Mouse (Mus musculus) gastrocnemius, postnatal 36 days (tissue): ENCODE results near the gene Jak2. TPM values are rescaled to one million over a fixed set of nuclear protein-coding genes. Genes with fewer than 3 reads are reported as not detected.

ENCODE experiments used
- DNase-seq, 2 experiments: peaks; one replicate each; pipeline ENCODE4 v3.0.0; 2022
- intact Hi-C: fragments of 180-260 bp; cut with DNase I; formaldehyde crosslinking; loops from one replicate; pipeline ENCODE4 v1.15.1; 2025
- total RNA-seq, 2 experiments: library from RNA; stranded (reverse); gene quantifications; 2 replicates each; pipeline ENCODE4 v1.2.3; 2021

Jak2 gene
- total RNA-seq, 2 experiments from 2014 or later: 29.5 to 30.6 TPM

- peak; percentile 83 for DNase-seq
- intact Hi-C loops: loop anchor here (1.0 to 5.0 kb wide), 4 partner anchors 43 to 380 kb away; no protein-coding TSS in a partner anchor
These were observed 103.6 kb downstream of the Jak2 start for GRCm38 (mm10) chr19:29354895-29355877.

- no peak for DNase-seq
- intact Hi-C loops: loop anchor here (5.0 kb wide), 1 partner anchor 146 kb away; no protein-coding TSS in a partner anchor
These were observed 104.7 kb downstream of the Jak2 start for GRCm38 (mm10) chr19:29356281-29356680.

- intact Hi-C loops: no loop called here
- no peak for DNase-seq
These were observed 108.6 kb downstream of the Jak2 start for GRCm38 (mm10) chr19:29360251-29360650.

GRCm38 (mm10) chr19:29361468-29362130 lies 110.0 kb downstream of the Jak2 start:
- intact Hi-C loops: no loop called here
- peak; percentile 77 to 89 for DNase-seq

- intact Hi-C loops: no loop called here
- no peak for DNase-seq
These were observed 110.7 kb downstream of the Jak2 start for GRCm38 (mm10) chr19:29362173-29362930.

Other genes starting within 250 kb of the Jak2 start
- gene Ak3, start 203.9 kb upstream of the Jak2 start, total RNA-seq: 10 to 100 TPM; 47.4 to 49.0 TPM
- gene Rcl1, start 150.5 kb upstream of the Jak2 start, total RNA-seq: 10 to 100 TPM in 1 of 2 experiments, 1 to 10 TPM in 1; 4.8 to 11.0 TPM
- gene Insl6, start 73.5 kb downstream of the Jak2 start, total RNA-seq: not detected
- not detected for gene Rln1, start 82.8 kb downstream of the Jak2 start, total RNA-seq
- gene Plgrkt, start 115.6 kb downstream of the Jak2 start, total RNA-seq: 10 to 100 TPM; 15.5 to 17.4 TPM
- under 1 TPM; 0.52 to 0.61 TPM for gene Cd274, start 115.6 kb downstream of the Jak2 start, total RNA-seq
- gene Pdcd1lg2, start 159.1 kb downstream of the Jak2 start, total RNA-seq: not detected